Mouse (Mus musculus) kidney, postnatal 25 days (tissue): ENCODE results near the gene Mecom.
A peak's percentile ranks its signal among the peaks of the same experiment; 100 is the strongest.

Experiments used
- DNase-seq, 2 experiments: peaks; one replicate each; pipeline ENCODE4 v3.0.0; 2021; ENCODE audit warnings: mixed read lengths in 2 of 2

The Mecom gene

GRCm38 (mm10) chr3:30332337-30332736, 215.5 kb downstream of the Mecom start:
- no peak for DNase-seq

GRCm38 (mm10) chr3:30330476-30330875, 217.3 kb downstream of the Mecom start:
- DNase-seq: no peak

- no peak for DNase-seq
These were observed 217.8 kb downstream of the Mecom start for GRCm38 (mm10) chr3:30330021-30330420.

- DNase-seq: no peak
These were observed 232.9 kb downstream of the Mecom start for GRCm38 (mm10) chr3:30314955-30315354.

- no peak for DNase-seq
These were observed 239.7 kb downstream of the Mecom start for GRCm38 (mm10) chr3:30308081-30308480.

GRCm38 (mm10) chr3:30307601-30308000, 240.2 kb downstream of the Mecom start:
- DNase-seq: no peak

GRCm38 (mm10) chr3:30306080-30306479, 241.7 kb downstream of the Mecom start:
- no peak for DNase-seq

GRCm38 (mm10) chr3:30299460-30299859, 248.3 kb downstream of the Mecom start:
- no peak for DNase-seq

- no peak for DNase-seq
These were observed 253.4 kb downstream of the Mecom start for GRCm38 (mm10) chr3:30294433-30294832.

- DNase-seq: no peak
These were observed 261.3 kb downstream of the Mecom start for GRCm38 (mm10) chr3:30286529-30286928.

GRCm38 (mm10) chr3:30284094-30284493, 263.7 kb downstream of the Mecom start:
- DNase-seq: no peak

- DNase-seq: no peak
These were observed 264.2 kb downstream of the Mecom start for GRCm38 (mm10) chr3:30283562-30283961.

GRCm38 (mm10) chr3:30277569-30277968, 270.2 kb downstream of the Mecom start:
- DNase-seq: no peak

- DNase-seq: no peak
These were observed 271.7 kb downstream of the Mecom start for GRCm38 (mm10) chr3:30276099-30276498.

GRCm38 (mm10) chr3:30269253-30269652, 278.6 kb downstream of the Mecom start:
- no peak for DNase-seq

GRCm38 (mm10) chr3:30260945-30261344, 286.9 kb downstream of the Mecom start:
- no peak for DNase-seq

- no peak for DNase-seq
These were observed 289.4 kb downstream of the Mecom start for GRCm38 (mm10) chr3:30258421-30258820.

GRCm38 (mm10) chr3:30257776-30258175, 290.0 kb downstream of the Mecom start:
- no peak for DNase-seq

GRCm38 (mm10) chr3:30256896-30257295, 290.9 kb downstream of the Mecom start:
- no peak for DNase-seq

- no peak for DNase-seq
These were observed 292.0 kb downstream of the Mecom start for GRCm38 (mm10) chr3:30255828-30256227.

- no peak for DNase-seq
These were observed 293.4 kb downstream of the Mecom start for GRCm38 (mm10) chr3:30254451-30254850.

GRCm38 (mm10) chr3:30253714-30254113, 294.1 kb downstream of the Mecom start:
- DNase-seq: no peak

GRCm38 (mm10) chr3:30248656-30249384, 299.0 kb downstream of the Mecom start:
- no peak for DNase-seq

GRCm38 (mm10) chr3:30247256-30247655, 300.6 kb downstream of the Mecom start:
- peak; percentile 21 to 47 for DNase-seq

- peak; percentile 38 to 62 for DNase-seq
These were observed 301.3 kb downstream of the Mecom start for GRCm38 (mm10) chr3:30246431-30247041.
